Mouse (Mus musculus): ENCODE measurements at regions not wholly inside any gene's neighbourhood (a gene's known extent, or its start where the extent isn't known, plus 50 kb on each side); places are given as distances from the start of the nearest gene placed in this dataset.

- DNase-seq (ENCODE audit: low read depth, low spot score), result no peak
These were observed 55.0 kb upstream of the Zfp703 start for GRCm38 (mm10) chr8:26922178-26922540.

- DNase-seq (ENCODE audit: low read depth, low spot score), result no peak
These were observed 54.0 kb upstream of the Zfp703 start for GRCm38 (mm10) chr8:26923166-26923565.

Measured in telencephalon, adult 2 months (tissue).